Mouse (Mus musculus) liver, embryonic 14 days (tissue): Measurements from ENCODE around the gene Rnf223. TPM values are rescaled to one million over a fixed set of nuclear protein-coding genes. Genes with fewer than 3 reads are reported as not detected.

Source experiments
- polyA plus RNA-seq: library from polyadenylated mRNA; depleted of rRNA; stranded (reverse); fragments of >200 nt; gene quantifications from 2 replicates; pipeline ENCODE4 v1.2.3, GENCODE M21; 2012; rRNA removed

The Rnf223 gene
- 0.19 and 0.24 TPM in 2 replicates for polyA plus RNA-seq

DNA sequence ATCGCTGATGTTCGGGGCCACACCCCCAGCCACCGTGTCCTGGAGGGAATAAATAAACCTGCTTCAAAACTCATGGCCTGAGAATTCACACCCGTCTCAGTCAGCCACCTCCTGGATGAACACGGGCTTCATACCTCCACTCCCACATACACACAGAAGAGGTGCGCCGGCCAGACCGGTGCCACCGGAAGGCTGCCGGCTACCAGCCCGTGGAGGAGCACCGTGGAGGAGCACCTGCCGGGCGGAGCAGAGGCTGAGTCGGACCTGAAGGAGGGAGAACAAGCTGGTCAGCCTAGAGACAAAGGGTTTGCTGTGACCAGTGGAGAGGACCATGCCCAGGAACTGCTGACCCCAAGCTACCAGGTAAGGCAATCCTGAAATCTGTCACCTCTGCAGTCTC, at the start of gene Rnf223:
Gene Rnf223 (plus strand): TSS at position 78 of the 400 bp plus-strand sequence.

DNA sequence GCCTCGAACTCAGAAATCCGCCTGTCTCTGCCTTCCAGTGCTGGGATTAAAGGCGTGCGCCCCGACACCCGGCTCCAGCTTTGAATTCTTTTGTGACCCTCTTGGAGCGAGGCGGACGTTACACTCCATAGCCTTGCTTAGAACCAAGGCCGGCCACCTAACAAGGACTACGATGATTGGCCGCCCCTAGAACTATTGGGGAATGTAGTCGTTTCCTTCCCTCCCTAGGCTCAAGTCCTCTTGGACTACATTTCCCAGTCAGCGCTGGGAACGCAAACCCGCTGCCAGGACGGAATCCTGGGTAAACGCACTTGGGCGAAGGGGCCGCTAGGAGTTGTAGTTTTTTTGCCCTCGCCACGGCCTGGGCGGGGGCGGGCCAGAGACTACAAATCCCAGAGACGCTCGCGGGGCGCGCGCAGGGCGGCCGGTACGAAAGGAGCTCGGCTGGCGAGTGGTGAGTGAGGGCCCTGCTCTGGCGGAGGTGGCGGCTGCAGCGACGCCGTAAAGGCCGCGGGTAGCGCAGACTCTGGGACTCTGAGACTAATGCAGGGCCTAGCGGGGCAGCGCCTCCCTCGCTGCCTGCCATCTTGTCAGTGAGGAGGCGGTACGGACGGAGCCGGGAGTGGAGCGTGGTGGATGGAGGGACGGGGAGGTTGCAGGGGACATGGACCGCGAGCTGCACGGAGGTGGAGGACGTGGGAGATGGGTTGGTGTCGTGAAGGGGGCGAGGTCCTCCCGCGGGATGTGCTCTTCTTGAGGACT, 20.6 kb upstream of the Rnf223 start, which contains the start of gene 9430015G10Rik:
Gene 9430015G10Rik (plus strand): TSS at position 413 of the 762 bp plus-strand sequence.

Other genes with a start within 250 kb of the Rnf223 start
- gene Pusl1, start 238.7 kb upstream of the Rnf223 start, polyA plus RNA-seq = 14.5 and 17.2 TPM in 2 replicates
- 6.8 and 9.2 TPM in 2 replicates for gene Acap3, start 238.7 kb upstream of the Rnf223 start, polyA plus RNA-seq
- gene Ube2j2, start 186.7 kb upstream of the Rnf223 start, polyA plus RNA-seq = 34.7 and 36.6 TPM in 2 replicates
- gene C1qtnf12, start 168.2 kb upstream of the Rnf223 start, polyA plus RNA-seq = 32.6 and 35.9 TPM in 2 replicates
- 2.1 and 2.8 TPM in 2 replicates for gene B3galt6, start 137.9 kb upstream of the Rnf223 start, polyA plus RNA-seq
- 30.4 and 33.1 TPM in 2 replicates for gene Sdf4, start 137.6 kb upstream of the Rnf223 start, polyA plus RNA-seq
- gene Tnfrsf4, start 116.7 kb upstream of the Rnf223 start, polyA plus RNA-seq = 0.85 and 1.0 TPM in 2 replicates
- 0.15 and 0.24 TPM in 2 replicates for gene Tnfrsf18, start 104.3 kb upstream of the Rnf223 start, polyA plus RNA-seq
- 0.43 and 0.44 TPM in 2 replicates for gene Ttll10, start 71.1 kb upstream of the Rnf223 start, polyA plus RNA-seq
- gene 9430015G10Rik, start 20.5 kb upstream of the Rnf223 start, polyA plus RNA-seq = 12.7 and 17.1 TPM in 2 replicates
- gene Agrn, start 67.0 kb downstream of the Rnf223 start, polyA plus RNA-seq = 19.0 and 20.7 TPM in 2 replicates
- gene Isg15, start 70.3 kb downstream of the Rnf223 start, polyA plus RNA-seq = 9.9 and 16.3 TPM in 2 replicates
- 0.66 and 0.84 TPM in 2 replicates for gene AW011738, start 72.8 kb downstream of the Rnf223 start, polyA plus RNA-seq
- 0.03 and 0.08 TPM in 2 replicates for gene Perm1, start 85.4 kb downstream of the Rnf223 start, polyA plus RNA-seq
- gene Plekhn1, start 104.3 kb downstream of the Rnf223 start, polyA plus RNA-seq = 8.9 and 9.5 TPM in 2 replicates
- gene Noc2l, start 105.5 kb downstream of the Rnf223 start, polyA plus RNA-seq = 63.6 and 69.6 TPM in 2 replicates
- gene Samd11, start 125.1 kb downstream of the Rnf223 start, polyA plus RNA-seq = 46.4 and 55.2 TPM in 2 replicates
- gene Vmn2r-ps159, start 200.6 kb downstream of the Rnf223 start, polyA plus RNA-seq = not detected in 2 replicates